Mouse (Mus musculus) thymus, adult 2 months (tissue): Measurements from ENCODE around the gene Gm20388. TPM values are rescaled to one million over a fixed set of nuclear protein-coding genes. Genes with fewer than 3 reads are reported as not detected.
"Not testable (repeated sequence)": the region's sequence is repeated elsewhere in the genome, so short reads cannot be mapped to it uniquely, and the experiment has no call there.

Source experiments
- DNase-seq: peaks from one replicate; pipeline ENCODE4 v3.0.0; 2021
- H3K27ac ChIP-seq: fragments of 200-500 bp; 2 replicates; pipeline ENCODE4 v1.5.1; 2012; ENCODE audit warnings: low read length, control low read depth; ENCODE audit not compliant: control insufficient read depth, insufficient read depth
- H3K27me3 ChIP-seq: fragments of 200-500 bp; 2 replicates; pipeline ENCODE4 v1.6.1; 2012; ENCODE audit warnings: mild to moderate bottlenecking, low read length, moderate library complexity, mixed read lengths; ENCODE audit not compliant: control insufficient read depth, insufficient read depth
- H3K36me3 ChIP-seq: fragments of 200-500 bp; 2 replicates; pipeline ENCODE4 v1.6.1; 2012; ENCODE audit warnings: mild to moderate bottlenecking, low read length, moderate library complexity; ENCODE audit not compliant: control insufficient read depth, insufficient read depth
- H3K4me1 ChIP-seq: fragments of 200-500 bp; replicated peaks from 2 replicates; pipeline ENCODE4 v1.6.1; 2012; ENCODE audit warnings: low read length; ENCODE audit not compliant: control insufficient read depth, insufficient read depth
- H3K4me3 ChIP-seq: fragments of 200-500 bp; 2 replicates; pipeline ENCODE4 v1.5.1; 2012; ENCODE audit warnings: mild to moderate bottlenecking, low read length, control low read depth, moderate library complexity; ENCODE audit not compliant: control insufficient read depth, insufficient read depth
- CTCF ChIP-seq: fragments of 200-500 bp; IDR thresholded peaks from 2 replicates; pipeline ENCODE4 v1.5.1; 2012; ENCODE audit warnings: mild to moderate bottlenecking, control low read depth, low read length, moderate library complexity, borderline replicate concordance; ENCODE audit not compliant: control insufficient read depth, poor library complexity, insufficient read depth; ENCODE audit errors: extremely low read depth
- POLR2A ChIP-seq: fragments of 200-500 bp; IDR thresholded peaks from 2 replicates; pipeline ENCODE4 v1.6.1; 2012; ENCODE audit warnings: mild to moderate bottlenecking, low read length, control low read depth, moderate library complexity; ENCODE audit not compliant: control insufficient read depth, poor library complexity, insufficient read depth; ENCODE audit errors: extremely low read depth
- WGBS: fragments of 180-500 bp; shearing (Covaris S2); methylation state at CpG from one replicate; pipeline ENCODE4 v1.1.7; 2018; 5-methylcytosine and 5-hydroxymethylcytosine counted together
- polyA plus RNA-seq: library from polyadenylated mRNA; depleted of rRNA; stranded (reverse); fragments of >200 nt; gene quantifications from 2 replicates; pipeline ENCODE4 v1.2.3, GENCODE M21; 2012

Gene Gm20388
- polyA plus RNA-seq, 1 experiment = 103 TPM

GRCm38 (mm10) chr8:120723025-120723424 lies 812.4 kb downstream of the Gm20388 start:
- Histone ChIP-seq H3K36me3 (no peaks in the 10 kb centered on the region), H3K27ac (no peak overlapping the region), H3K4me1 (peaks cover 21% of the 10 kb centered on the region), H3K27me3 (no peaks in the 10 kb centered on the region), H3K4me3 (no peak overlapping the region)
- no peak for DNase-seq
- no peak for TF ChIP-seq POLR2A
- TF ChIP-seq CTCF = peak; percentile 79; the same call in 1 of the 2 replicates
- 88% methylated on average over 6 of the region's 6 CpGs for WGBS

GRCm38 (mm10) chr8:120724096-120724495 lies 813.5 kb downstream of the Gm20388 start:
- H3K4me1 ChIP-seq = peaks cover 30% of the 10 kb centered on the region
- not testable (repeated sequence) for H3K36me3 ChIP-seq, DNase-seq, H3K27ac ChIP-seq, H3K27me3 ChIP-seq, H3K4me3 ChIP-seq
- WGBS = 99% methylated on average over 4 of the region's 4 CpGs

- Histone ChIP-seq H3K4me1 (peaks cover 36% of the 10 kb centered on the region), H3K27me3 (no peaks in the 10 kb centered on the region), H3K27ac (peak overlapping the region; percentile 0; the same call in 1 of the 2 replicates), H3K36me3 (no peaks in the 10 kb centered on the region), H3K4me3 (no peak overlapping the region)
- DNase-seq = peak; percentile 47
- TF ChIP-seq POLR2A = no peak
- TF ChIP-seq CTCF = no peak
- 30% methylated on average over 17 of the region's 17 CpGs for WGBS
These were observed 814.4 kb downstream of the Gm20388 start for GRCm38 (mm10) chr8:120724816-120725575.

- WGBS = 33% methylated on average over 5 of the region's 5 CpGs
- H3K27ac ChIP-seq = peak overlapping the region; percentile 2; the same call in 1 of the 2 replicates
- no peak for DNase-seq
- H3K27me3 ChIP-seq = no peaks in the 10 kb centered on the region
- no peak overlapping the region for H3K4me3 ChIP-seq
- TF ChIP-seq CTCF (no peak), POLR2A (no peak)
- H3K4me1 ChIP-seq = peaks cover 36% of the 10 kb centered on the region
- H3K36me3 ChIP-seq = no peaks in the 10 kb centered on the region
These were observed 814.9 kb downstream of the Gm20388 start for GRCm38 (mm10) chr8:120725576-120725950.

GRCm38 (mm10) chr8:120726051-120726450 lies 815.4 kb downstream of the Gm20388 start:
- H3K4me1 ChIP-seq = peaks cover 36% of the 10 kb centered on the region
- 12% methylated on average over 5 of the region's 5 CpGs for WGBS
- TF ChIP-seq CTCF = no peak
- no peak for TF ChIP-seq POLR2A
- no peaks in the 10 kb centered on the region for H3K27me3 ChIP-seq
- no peaks in the 10 kb centered on the region for H3K36me3 ChIP-seq
- no peak for DNase-seq
- no peak overlapping the region for H3K4me3 ChIP-seq
- H3K27ac ChIP-seq = peak overlapping the region; percentile 2; the same call in 1 of the 2 replicates

GRCm38 (mm10) chr8:120728488-120729160 lies 818.0 kb downstream of the Gm20388 start:
- no peak overlapping the region for H3K27ac ChIP-seq
- no peaks in the 10 kb centered on the region for H3K36me3 ChIP-seq
- H3K27me3 ChIP-seq = no peaks in the 10 kb centered on the region
- no peak for TF ChIP-seq CTCF
- no peak for TF ChIP-seq POLR2A
- H3K4me3 ChIP-seq = no peak overlapping the region
- no peak for DNase-seq
- WGBS = 38% methylated on average over 9 of the region's 9 CpGs
- peaks cover 36% of the 10 kb centered on the region for H3K4me1 ChIP-seq
